Mouse (Mus musculus): ENCODE measurements at regions not wholly inside any gene's neighbourhood (a gene's known extent, or its start where the extent isn't known, plus 50 kb on each side); places are given as distances from the start of the nearest gene placed in this dataset.

DNA sequence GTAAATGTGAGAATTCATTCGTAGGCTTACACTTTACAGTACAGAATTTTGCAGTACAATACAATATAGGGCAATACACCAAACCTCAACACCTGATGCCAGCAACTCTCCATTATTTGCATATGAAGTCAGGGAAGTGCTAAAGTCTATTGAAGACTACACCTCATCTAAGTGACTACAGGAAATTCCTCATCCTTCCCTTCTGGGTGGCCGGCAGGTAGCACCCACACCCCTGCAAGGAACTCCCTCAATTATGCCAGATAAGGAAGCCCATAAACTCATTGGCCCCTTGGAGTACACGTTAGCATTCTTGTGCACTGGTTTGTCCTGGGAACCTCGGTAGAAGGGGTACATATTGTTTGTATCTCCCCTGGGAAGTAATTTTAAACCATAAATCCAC is 89.7 kb upstream of the Barx2 start:
- no peak for ATAC-seq (replicated peaks; ENCODE audit: low read depth, poor library complexity, severe bottlenecking)

- no peak for ATAC-seq (replicated peaks; ENCODE audit: low read depth, poor library complexity, severe bottlenecking)
Observed at GRCm38 (mm10) chr9:32003730-32004129, 90.5 kb upstream of the Barx2 start.

DNA sequence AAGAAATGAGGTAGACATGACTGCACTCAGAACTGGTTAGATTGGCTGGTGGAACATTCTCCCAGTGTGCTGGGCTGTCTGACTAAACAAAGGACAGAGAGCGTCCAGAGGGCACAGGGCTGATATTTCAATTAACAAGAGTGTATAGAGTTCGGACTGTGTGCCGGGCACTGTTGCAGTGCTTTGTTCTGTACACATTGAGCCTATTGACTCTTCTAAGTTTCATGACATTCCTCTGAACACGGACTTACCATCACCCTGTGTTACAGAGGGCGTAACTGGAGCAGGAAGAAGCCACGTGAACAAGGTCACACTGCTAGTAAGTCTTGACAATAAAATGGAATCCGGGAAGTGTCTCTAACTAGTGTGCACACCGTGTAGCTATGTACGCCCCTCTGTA is 92.1 kb upstream of the Barx2 start:
- ATAC-seq (replicated peaks; ENCODE audit: low read depth, poor library complexity, severe bottlenecking), result no peak

DNA sequence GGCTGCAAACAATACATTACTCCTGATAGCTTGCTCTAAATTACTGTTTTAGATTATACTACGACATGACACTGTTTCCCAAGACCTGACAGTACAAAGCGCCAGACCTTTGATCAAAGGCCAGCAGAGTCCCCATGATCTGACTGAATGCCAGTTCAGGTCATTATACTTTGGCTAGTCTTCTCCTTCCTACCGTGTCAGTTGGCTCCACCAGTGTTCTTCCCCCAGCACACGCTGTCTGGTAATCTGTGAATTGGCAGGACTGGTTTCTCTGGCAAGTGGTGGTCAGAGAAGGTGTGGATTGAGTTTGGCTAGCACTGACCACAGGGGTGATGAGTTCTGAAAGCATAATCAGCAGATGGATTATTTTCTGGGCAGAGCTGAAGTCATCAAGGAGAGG is 93.1 kb upstream of the Barx2 start:
- no peak for ATAC-seq (replicated peaks; ENCODE audit: low read depth, poor library complexity, severe bottlenecking)

GRCm38 (mm10) chr9:32010953-32011770 is 97.9 kb upstream of the Barx2 start:
- no peak for ATAC-seq (replicated peaks; ENCODE audit: low read depth, poor library complexity, severe bottlenecking)

GRCm38 (mm10) chr9:32016286-32016685 is 99.7 kb upstream of the Arhgap32 start:
- no peak for ATAC-seq (replicated peaks; ENCODE audit: low read depth, poor library complexity, severe bottlenecking)

DNA sequence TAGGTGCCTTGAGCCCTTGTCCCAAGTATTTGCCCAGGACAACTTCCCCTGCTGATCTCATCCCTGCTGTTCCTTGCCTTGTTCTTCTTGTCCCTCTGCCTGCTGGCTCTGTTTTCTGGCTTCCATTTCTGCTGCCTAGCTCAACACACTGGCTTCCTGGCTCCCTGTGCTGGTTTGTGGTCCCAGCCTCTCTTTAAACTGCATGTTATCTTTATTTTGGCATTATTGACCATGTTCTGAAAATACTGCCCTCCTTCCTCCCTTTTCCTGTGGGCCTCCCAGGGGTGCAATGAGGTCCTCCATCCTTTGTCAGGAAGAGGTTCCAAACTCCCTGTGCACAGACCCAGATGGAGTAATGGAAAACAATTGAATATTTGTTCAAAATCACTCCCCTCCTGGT is 97.9 kb upstream of the Arhgap32 start:
- ATAC-seq (replicated peaks; ENCODE audit: low read depth, poor library complexity, severe bottlenecking), result no peak

GRCm38 (mm10) chr9:32019786-32020185 is 96.2 kb upstream of the Arhgap32 start:
- peak; percentile 60; the same call in 1 of the 2 replicates for ATAC-seq (replicated peaks; ENCODE audit: low read depth, poor library complexity, severe bottlenecking)

- ATAC-seq (replicated peaks; ENCODE audit: low read depth, poor library complexity, severe bottlenecking), result no peak
Observed at GRCm38 (mm10) chr9:32020942-32021731, 94.8 kb upstream of the Arhgap32 start.

- ATAC-seq (replicated peaks; ENCODE audit: low read depth, poor library complexity, severe bottlenecking), result no peak
Observed at GRCm38 (mm10) chr9:32021755-32022154, 94.2 kb upstream of the Arhgap32 start.

DNA sequence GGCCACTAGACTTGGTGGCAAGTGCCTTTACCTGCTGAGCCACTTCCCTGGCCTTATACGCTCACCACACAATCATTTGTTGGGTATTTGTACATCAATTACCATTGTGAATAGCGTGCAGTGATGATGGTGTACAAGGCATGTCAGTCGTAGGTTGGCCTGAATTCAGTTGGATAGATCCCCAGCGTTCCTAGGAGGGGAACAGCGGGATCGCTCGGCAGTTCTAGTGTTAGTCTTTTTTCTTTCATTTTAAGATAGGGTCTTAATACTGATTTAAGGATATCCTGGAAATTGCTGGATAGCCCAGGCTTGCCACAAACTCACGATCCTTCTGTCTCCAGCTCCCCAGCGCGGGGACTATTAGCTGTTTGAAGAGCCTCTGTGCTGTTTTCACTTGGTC is 92.9 kb upstream of the Arhgap32 start:
- ATAC-seq (replicated peaks; ENCODE audit: low read depth, poor library complexity, severe bottlenecking), result no peak

DNA sequence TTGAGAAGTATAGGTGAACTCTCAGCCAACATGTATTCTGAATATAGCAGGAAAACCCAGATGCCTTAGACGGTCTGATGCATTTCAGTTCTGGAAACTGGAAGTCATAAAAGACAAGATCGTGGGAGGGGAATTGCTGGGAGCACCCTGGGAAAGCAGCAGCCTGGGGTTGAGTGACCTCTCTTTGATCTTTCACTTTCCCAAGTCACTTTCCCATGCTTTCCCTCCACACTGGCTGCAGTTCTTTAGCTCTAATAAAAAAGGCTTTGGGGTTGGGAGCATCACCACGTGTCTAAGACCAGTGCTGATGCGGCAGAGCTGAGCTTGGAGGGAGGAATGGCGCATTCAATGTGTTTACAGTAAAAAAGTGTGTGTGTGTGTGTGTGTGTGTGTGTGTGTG is 91.2 kb upstream of the Arhgap32 start:
- ATAC-seq (replicated peaks; ENCODE audit: low read depth, poor library complexity, severe bottlenecking), result no peak

GRCm38 (mm10) chr9:32027962-32028361 is 88.0 kb upstream of the Arhgap32 start:
- no peak for ATAC-seq (replicated peaks; ENCODE audit: low read depth, poor library complexity, severe bottlenecking)

GRCm38 (mm10) chr9:32029001-32029400 is 86.9 kb upstream of the Arhgap32 start:
- no peak for ATAC-seq (replicated peaks; ENCODE audit: low read depth, poor library complexity, severe bottlenecking)

DNA sequence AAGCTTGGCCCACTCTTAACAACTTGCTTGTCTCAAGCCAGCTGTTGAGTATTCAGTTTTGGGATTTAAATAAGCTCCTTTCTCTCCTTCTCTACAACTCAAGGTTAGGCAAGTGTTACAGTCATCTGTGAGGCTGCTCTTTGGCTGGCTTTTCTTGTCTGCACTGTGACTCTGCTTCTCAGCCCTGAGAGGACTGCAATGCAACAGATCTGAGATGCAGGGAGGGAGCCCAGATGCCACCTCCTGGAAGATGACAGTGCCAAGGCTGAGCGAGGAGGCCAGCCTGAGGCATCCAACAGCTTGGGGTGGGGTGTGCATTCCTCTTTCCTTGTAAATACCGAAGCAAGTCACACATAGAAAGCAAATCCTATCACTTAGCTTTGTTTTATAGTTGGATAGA is 86.2 kb upstream of the Arhgap32 start:
- ATAC-seq (replicated peaks; ENCODE audit: low read depth, poor library complexity, severe bottlenecking), result no peak

GRCm38 (mm10) chr9:32030203-32030602 is 85.7 kb upstream of the Arhgap32 start:
- ATAC-seq (replicated peaks; ENCODE audit: low read depth, poor library complexity, severe bottlenecking), result no peak

DNA sequence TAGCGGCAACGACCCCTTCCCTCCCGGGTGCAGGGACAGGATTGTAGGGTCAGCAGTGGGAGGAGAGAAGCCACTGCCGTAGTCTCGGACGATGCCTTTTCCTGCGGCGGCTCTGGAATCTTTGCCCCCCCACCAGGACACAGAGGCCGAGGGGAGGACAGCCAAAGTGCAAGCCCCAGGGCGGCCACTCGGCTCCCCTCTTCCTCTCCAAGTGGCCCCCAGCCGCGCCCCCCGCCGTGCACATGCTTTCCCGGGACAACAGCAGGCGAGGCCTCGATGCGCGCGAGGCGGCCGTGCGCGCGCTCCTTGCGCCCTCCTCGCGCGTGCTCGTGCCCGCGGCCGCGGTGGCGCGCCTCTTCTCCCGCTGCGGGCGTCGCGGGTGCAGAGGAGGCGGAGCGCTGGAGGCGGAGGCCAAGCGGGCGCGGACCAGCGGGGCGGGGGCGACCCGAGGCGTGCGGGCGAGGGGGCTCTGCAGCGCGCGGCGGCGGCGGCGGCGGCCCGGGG is 83.9 kb upstream of the Arhgap32 start:
- ATAC-seq (replicated peaks; ENCODE audit: low read depth, poor library complexity, severe bottlenecking), result peak; percentile 47

DNA sequence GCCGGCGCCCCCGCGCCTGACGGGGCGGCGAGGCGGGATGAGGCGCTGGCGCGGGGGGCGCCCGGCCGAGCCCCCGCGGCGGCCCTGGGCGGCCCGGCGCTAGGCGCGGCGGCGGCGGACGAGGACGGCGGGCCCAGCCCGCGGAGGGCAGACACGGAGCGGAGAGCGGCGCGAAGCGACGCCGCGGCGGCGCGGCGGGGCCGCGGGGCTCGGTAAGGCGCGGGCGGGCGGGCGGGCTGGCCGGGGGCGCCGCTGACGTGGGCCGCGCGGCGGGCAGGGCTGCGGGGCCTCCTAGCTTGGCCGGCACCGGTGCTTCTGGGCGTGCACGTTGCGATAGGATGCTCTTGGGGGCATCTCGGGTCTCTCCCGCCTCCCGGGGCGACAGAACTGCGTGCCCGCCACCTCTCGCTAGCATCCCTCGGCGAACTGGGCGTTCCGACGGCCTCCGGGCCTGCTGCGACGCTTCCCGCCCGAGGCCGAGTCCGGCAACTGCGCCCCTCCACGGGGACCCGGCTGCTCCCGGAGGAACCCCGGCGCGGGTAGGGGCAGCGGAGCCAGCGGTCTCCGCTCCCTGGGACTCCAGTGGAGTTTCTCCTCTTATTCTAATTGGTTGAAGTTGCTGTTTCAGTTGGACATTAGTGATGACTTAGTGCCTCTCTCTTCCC is 83.3 kb upstream of the Arhgap32 start:
- peak; percentile 13; the same call in 1 of the 2 replicates for ATAC-seq (replicated peaks; ENCODE audit: low read depth, poor library complexity, severe bottlenecking)

GRCm38 (mm10) chr9:32033937-32034336 is 82.0 kb upstream of the Arhgap32 start:
- peak; percentile 56 for ATAC-seq (replicated peaks; ENCODE audit: low read depth, poor library complexity, severe bottlenecking)

DNA sequence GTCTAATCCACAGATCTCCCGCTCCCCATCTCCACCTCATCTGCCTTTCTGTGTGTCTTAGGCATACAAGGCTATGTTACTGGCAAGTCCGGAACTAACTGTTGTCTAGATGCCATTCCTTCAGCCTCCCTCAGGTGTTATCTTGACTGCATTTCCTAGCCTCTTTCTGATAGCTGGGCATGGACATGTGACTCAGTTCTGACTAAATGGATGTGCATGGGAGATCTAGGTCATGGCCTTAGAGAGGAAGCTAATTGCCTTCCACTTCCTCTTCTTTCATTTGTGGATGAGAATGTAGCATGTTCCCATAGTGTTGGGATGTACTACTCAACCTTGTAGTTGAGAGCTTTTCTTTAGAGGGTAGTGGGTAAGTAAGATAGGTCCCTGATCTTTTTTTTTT is 75.9 kb upstream of the Arhgap32 start:
- peak; percentile 67 for ATAC-seq (replicated peaks; ENCODE audit: low read depth, poor library complexity, severe bottlenecking)

DNA sequence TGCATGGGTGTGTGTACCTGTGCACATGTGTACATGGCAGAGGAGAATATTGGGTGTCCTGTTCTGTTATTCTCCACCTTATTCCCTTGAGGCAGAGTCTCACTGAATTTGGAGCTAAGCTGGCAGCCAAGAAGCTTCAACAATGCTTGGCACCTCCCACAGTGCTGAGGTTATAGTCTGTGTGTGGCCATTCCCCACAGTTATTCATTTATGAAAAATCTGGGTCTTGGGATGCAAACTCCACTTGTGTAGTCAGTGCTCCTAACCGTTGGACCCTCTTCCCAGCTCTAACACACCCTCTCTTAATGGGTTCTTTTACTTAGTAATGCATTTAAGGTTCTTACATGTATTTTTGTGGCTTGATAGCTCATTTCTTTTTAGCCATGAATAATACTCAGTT is 72.6 kb upstream of the Arhgap32 start:
- ATAC-seq (replicated peaks; ENCODE audit: low read depth, poor library complexity, severe bottlenecking), result no peak

Data from common myeloid progenitor, adult 5-6 weeks (primary cell).